Mouse (Mus musculus) CH12.LX (cell line): ENCODE data around the gene Dstn.

Experiments used
- CHD2 ChIP-seq: IDR thresholded peaks from 2 replicates; pipeline ENCODE4 v1.6.1; 2011; ENCODE audit warnings: low read length, improper control_type of control experiment
- CTCF ChIP-seq, 2 experiments: IDR thresholded peaks in 1 of 2; conservative IDR thresholded peaks in 1 of 2; 2 replicates each; pipeline ENCODE4 v1.5.1; 2011 to 2012; ENCODE audit warnings: low read depth in 2 of 2, low read length in 2 of 2, improper control_type of control experiment in 1 of 2, inconsistent platforms in 1 of 2, mild to moderate bottlenecking in 1 of 2, moderate library complexity in 1 of 2
- E2F4 ChIP-seq: IDR thresholded peaks from 2 replicates; pipeline ENCODE4 v1.6.1; 2011; ENCODE audit warnings: low read depth, low read length, improper control_type of control experiment; ENCODE audit not compliant: insufficient replicate concordance
- EP300 ChIP-seq: IDR thresholded peaks from 2 replicates; pipeline ENCODE4 v1.6.1; 2011; ENCODE audit warnings: low read length, improper control_type of control experiment
- JUND ChIP-seq: conservative IDR thresholded peaks from 2 replicates; pipeline ENCODE4 v1.6.1; 2011; ENCODE audit warnings: low read depth, low read length, improper control_type of control experiment
- MAFK ChIP-seq: IDR thresholded peaks from 2 replicates; pipeline ENCODE4 v1.6.1; 2011; ENCODE audit warnings: low read length, improper control_type of control experiment; ENCODE audit not compliant: insufficient replicate concordance
- MAZ ChIP-seq: IDR thresholded peaks from 2 replicates; pipeline ENCODE4 v1.6.1; 2012; ENCODE audit warnings: low read depth, mild to moderate bottlenecking, inconsistent platforms, low read length, improper control_type of control experiment, moderate library complexity
- POLR2A ChIP-seq: IDR thresholded peaks from 2 replicates; pipeline ENCODE4 v1.6.1; 2011; ENCODE audit warnings: low read depth, mild to moderate bottlenecking, improper control_type of control experiment, low read length
- POLR2AphosphoS2 ChIP-seq: IDR thresholded peaks from 2 replicates; pipeline ENCODE4 v1.6.1; 2011; ENCODE audit warnings: low read depth, low read length, improper control_type of control experiment
- ZMIZ1 ChIP-seq: IDR thresholded peaks from 2 replicates; pipeline ENCODE4 v1.6.1; 2012; ENCODE audit warnings: low read depth, mild to moderate bottlenecking, inconsistent platforms, low read length, improper control_type of control experiment

- TF ChIP-seq JUND (no peak), MAZ (no peak), POLR2A (no peak), CTCF (conservative IDR thresholded peaks at IDR 0.05 in 1 of 2, IDR thresholded peaks at IDR 0.05 in 1 of 2; ENCODE audit: low read depth in 2 of 2, low read length in 2 of 2) (peak in 1 of 2 experiments; percentile 60; a peak in 2 of 4 replicates), ZMIZ1 (no peak), CHD2 (no peak), E2F4 (no peak), EP300 (no peak), POLR2AphosphoS2 (no peak), MAFK (no peak)
Measured at GRCm38 (mm10) chr2:143876929-143877632, 38.0 kb upstream of the Dstn start.
